Mouse (Mus musculus): ENCODE results near the gene Gm20807. TPM values are rescaled to one million over a fixed set of nuclear protein-coding genes. Genes with fewer than 3 reads are reported as not detected.
"Not testable (repeated sequence)": the region's sequence is repeated elsewhere in the genome, so short reads cannot be mapped to it uniquely, and the experiment has no call there.

The Gm20807 gene
- not detected in 2 replicates for polyA plus RNA-seq (2015; fragmentation: Nextera tagmentation; extraction: Ambion mirVana)

DNA sequence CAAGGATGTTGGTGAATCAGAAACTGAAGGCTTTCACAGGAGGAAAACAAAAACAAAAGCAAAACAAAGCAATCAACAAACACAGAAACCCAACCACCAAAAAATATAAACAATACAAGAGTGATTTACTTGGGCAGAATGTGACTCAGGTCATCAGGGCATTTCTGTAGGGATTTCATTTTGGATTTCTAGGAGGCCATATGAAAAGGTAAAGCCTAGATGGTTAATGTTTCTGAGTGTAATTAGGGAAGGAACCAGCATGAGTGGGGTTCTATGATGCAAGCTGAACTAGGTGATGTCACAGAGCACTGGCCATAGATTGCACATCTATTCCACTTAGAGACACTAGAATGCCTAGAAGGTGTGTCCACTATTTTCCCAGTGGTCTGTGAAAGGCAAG is at the start of gene Gm20807:
TSS of gene Gm20807 (plus strand) at position 301 of the 400 bp plus-strand sequence.
- not testable (repeated sequence) for H3K4me2 ChIP-seq (replicated peaks); H3K9ac ChIP-seq; H3K9me3 ChIP-seq (replicated peaks); ATAC-seq (ENCODE audit: insufficient number of reproducible peaks, low FRiP score, low TSS enrichment, low read depth); H3K27me3 ChIP-seq; H3K27ac ChIP-seq (replicated peaks); H3K4me3 ChIP-seq (replicated peaks); H3K36me3 ChIP-seq; H3K4me1 ChIP-seq

Other genes with a start within 250 kb of the Gm20807 start
- gene Gm21891, start 90.6 kb downstream of the Gm20807 start, polyA plus RNA-seq (2015; fragmentation: Nextera tagmentation; extraction: Ambion mirVana): not detected in 2 replicates
- not detected in 2 replicates for gene Gm21425, start 119.1 kb downstream of the Gm20807 start, polyA plus RNA-seq (2015; fragmentation: Nextera tagmentation; extraction: Ambion mirVana)
- not detected in 2 replicates for gene Gm21828, start 181.0 kb downstream of the Gm20807 start, polyA plus RNA-seq (2015; fragmentation: Nextera tagmentation; extraction: Ambion mirVana)
- gene Gm21440, start 209.5 kb downstream of the Gm20807 start, polyA plus RNA-seq (2015; fragmentation: Nextera tagmentation; extraction: Ambion mirVana): not detected in 2 replicates
- not detected in 2 replicates for gene Gm21454, start 209.6 kb downstream of the Gm20807 start, polyA plus RNA-seq (2015; fragmentation: Nextera tagmentation; extraction: Ambion mirVana)